Mouse (Mus musculus) urinary bladder, postnatal 14 days (tissue): ENCODE data around the gene I830077J02Rik.

Experiments
- DNase-seq: peaks from one replicate; pipeline ENCODE4 v3.0.0; 2021; ENCODE audit warnings: low spot score

I830077J02Rik gene

DNA sequence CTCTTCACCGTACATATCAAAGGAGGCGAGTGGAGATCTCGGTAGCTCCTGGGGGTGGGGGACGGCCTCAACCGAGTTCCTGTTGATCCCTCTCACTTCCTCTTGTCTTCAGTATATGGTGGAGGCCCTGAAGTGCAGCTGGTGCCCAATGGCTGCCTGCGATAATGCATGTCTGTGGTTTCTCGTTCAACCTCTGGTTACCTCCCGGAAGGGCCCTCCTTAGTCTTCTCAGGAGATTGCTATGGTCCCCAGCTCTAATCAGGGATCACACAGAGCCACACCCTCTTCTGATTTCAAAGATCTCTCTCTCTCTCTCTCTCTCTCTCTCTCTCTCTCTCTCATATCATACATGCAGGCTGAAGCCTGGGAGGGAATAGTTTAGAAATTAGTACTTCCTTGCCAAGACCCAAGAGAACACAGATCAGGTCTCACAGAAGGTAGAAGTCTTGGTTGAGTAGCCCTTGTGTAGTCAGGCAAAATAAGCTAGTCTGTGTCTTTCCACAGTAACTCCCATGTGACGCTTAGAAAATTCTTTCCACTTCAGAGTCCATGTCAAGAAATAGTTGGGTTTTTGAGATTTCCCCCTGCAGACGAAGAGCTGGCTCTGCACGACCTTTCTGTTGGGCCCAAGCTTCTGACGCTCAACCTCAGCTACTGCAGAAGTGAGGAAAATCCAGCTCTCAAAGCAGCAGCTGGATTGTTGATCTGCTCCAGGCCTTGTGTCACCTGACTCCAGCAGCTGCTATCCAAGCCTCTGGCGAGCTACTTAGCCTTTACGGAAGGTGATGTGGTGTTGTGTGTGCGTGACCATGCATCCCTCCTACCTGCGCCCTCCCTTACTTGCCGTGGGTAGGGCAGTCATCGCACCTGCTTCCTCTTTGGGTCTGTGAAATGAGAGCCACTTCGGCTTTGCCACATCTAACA, 39.6 kb downstream of the I830077J02Rik start:
- no peak for DNase-seq

GRCm38 (mm10) chr3:105891760-105892571, 40.5 kb downstream of the I830077J02Rik start:
- no peak for DNase-seq

- no peak for DNase-seq
Measured at GRCm38 (mm10) chr3:105891141-105891540, 41.3 kb downstream of the I830077J02Rik start.

- no peak for DNase-seq
Measured at GRCm38 (mm10) chr3:105890220-105890619, 42.2 kb downstream of the I830077J02Rik start.

DNA sequence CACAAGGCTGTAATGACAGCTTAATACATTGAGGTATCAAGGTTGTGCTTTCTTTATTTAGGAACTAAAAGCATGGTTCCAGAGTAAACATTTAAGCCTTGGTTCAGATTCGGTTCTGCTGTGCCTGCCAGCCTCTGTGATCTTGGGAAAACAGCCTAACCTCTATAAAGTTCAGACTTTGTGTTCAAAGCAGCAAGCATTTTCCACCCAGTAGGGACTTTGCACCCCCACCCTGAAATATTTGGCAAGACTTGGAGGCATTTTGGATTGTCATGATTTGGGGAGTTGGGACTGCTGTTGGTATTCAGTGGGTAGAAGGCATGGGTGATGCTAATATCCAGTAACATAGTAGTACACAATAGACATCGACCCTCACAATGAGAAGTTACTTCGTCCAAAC, 43.5 kb downstream of the I830077J02Rik start:
- DNase-seq, result no peak

GRCm38 (mm10) chr3:105883111-105883510, 49.4 kb downstream of the I830077J02Rik start:
- DNase-seq, result no peak

- no peak for DNase-seq
Measured at GRCm38 (mm10) chr3:105882105-105882504, 50.4 kb downstream of the I830077J02Rik start.

GRCm38 (mm10) chr3:105880419-105880818, 52.0 kb downstream of the I830077J02Rik start:
- DNase-seq, result no peak

- DNase-seq, result no peak
Measured at GRCm38 (mm10) chr3:105878751-105879150, 53.7 kb downstream of the I830077J02Rik start.

DNA sequence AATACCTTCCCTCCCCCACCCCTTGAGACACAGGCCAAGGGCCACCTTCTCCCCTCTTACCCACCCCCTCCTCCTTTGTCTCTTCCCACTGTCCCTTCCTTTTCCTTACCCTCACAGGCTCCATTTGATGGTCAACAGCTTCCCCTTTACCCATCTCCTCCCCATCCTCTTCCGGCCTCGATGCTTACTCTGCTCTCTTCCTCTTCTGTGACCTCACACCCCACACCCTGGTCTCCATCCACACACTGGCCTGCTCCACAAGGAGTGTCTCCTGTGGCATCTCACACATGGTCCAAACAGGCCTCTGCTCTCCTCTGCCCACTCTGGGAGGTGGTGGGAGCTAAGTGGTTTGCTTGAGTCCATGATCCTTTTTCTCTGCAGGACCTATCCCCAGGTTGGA, 54.5 kb downstream of the I830077J02Rik start:
- no peak for DNase-seq

- no peak for DNase-seq
Measured at GRCm38 (mm10) chr3:105877252-105877803, 55.1 kb downstream of the I830077J02Rik start.

GRCm38 (mm10) chr3:105876022-105876421, 56.4 kb downstream of the I830077J02Rik start:
- no peak for DNase-seq
